Mouse (Mus musculus) adrenal gland, postnatal 25 days (tissue): Measurements from ENCODE around the gene D930007J09Rik. TPM values are rescaled to one million over a fixed set of nuclear protein-coding genes. Genes with fewer than 3 reads are reported as not detected.

Source experiments
- DNase-seq: peaks from one replicate; pipeline ENCODE4 v3.0.0; 2021; ENCODE audit warnings: mixed read lengths
- total RNA-seq: library from RNA; stranded (reverse); gene quantifications from 2 replicates; pipeline ENCODE4 v1.2.3, GENCODE M21; 2021

Gene D930007J09Rik
- total RNA-seq, 1 experiment from 2014 or later = not detected

DNA sequence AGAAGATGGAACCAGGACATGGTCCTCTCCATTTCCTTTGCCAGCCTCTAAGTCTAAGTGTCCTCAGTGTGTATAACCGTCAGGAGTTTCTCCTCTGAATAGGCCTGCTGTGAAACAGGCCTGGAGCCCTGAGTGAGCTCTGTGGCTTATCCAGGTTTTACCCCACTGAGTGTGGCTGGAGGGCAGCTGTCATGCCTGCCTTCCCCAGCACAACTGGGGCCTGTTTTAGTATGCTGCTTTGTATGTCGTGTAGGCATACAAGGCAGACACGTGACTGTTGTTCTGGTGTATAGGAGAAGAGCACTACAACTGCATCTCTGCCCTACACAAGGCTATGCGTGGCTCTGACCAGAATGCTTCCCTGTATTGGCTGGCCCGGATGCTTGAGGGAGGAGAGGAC, 17.3 kb upstream of the D930007J09Rik start:
- DNase-seq = no peak

DNA sequence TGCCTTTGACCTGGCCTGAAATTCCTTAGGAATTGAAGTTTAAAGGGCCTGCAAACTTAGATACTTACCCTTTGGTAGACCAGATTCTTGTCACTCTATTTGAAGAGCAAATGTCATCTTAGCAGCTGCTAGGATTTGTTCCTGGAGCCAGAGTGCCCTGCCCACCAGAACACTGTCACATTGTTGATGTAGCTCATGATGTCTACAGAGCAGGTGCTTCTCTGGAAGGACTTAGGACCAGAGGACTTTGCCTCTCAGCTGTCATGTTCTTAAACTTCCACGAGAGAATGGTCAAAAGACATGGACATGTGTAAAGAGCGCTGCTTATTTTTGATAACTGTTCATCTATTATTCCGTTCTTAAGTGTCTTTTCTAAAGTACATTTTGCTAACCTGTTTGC, 16.6 kb upstream of the D930007J09Rik start:
- no peak for DNase-seq

DNA sequence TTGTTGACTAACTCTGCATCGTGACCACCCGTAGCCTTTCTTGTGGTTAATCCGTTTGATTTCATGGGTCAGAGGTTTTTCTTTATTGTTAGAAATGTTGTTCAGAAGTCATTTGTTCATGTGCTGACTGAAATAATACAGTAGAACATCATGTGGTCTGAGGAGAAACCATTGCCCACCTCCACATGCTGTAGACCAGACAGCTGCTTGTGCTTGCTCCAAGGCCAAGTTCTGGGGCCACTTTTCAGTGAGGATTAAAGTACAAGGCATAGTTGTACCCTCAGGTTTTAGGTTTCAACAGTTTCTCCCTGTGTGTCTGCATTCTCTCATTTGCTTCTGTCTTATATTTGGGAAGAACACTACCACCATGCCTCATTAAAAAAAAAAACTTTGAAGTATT, 5.0 kb upstream of the D930007J09Rik start:
- DNase-seq = no peak

DNA sequence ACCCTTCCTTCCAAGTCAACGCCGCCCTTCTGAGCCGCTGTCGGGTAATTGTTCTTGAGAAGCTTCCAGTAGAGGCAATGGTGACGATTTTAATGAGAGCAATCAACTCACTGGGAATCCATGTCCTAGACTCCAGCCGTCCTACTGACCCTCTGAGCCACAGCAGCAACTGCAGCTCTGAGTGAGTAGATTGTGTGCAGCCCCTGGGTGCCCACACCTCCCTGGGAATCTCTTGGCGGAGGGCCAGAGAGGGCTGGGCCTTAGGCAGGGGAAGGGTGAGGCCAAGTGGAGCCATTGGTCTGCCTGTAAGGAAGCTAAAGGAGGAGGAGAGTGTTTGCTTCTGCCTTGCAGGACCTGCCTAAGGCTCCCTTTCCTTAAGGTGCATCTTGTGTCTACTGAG, 4.2 kb upstream of the D930007J09Rik start:
- peak; percentile 19 for DNase-seq

DNA sequence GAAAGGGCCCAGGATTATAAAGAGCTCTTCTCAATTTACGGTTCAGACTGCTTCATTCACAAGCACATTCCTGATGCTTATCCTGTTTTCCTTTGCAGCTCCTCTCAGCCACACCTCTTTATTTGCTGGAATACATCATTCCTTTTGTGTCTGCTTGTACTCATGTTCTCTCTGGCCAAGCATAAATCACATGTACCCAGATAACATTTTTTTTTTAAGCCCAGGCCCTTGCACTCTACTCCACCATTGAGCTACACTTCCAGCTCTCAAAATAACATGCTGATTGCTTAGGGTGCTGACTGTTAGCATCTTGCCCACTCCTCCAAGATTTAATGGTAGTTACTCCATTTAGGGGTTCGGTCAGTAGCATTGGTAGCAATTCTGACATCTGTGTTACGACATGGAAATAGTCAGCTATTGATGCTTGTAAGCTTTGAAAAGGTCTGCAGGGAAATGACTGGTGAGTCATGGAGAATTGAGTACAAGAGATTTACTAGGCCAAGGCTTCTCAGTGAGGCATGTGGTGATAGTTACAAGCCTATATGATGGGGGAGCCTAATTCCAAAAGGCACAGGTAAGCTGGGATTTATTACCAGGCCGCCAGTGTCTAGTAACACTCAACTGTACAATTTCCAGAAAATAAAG, 1.2 kb upstream of the D930007J09Rik start:
- no peak for DNase-seq

DNA sequence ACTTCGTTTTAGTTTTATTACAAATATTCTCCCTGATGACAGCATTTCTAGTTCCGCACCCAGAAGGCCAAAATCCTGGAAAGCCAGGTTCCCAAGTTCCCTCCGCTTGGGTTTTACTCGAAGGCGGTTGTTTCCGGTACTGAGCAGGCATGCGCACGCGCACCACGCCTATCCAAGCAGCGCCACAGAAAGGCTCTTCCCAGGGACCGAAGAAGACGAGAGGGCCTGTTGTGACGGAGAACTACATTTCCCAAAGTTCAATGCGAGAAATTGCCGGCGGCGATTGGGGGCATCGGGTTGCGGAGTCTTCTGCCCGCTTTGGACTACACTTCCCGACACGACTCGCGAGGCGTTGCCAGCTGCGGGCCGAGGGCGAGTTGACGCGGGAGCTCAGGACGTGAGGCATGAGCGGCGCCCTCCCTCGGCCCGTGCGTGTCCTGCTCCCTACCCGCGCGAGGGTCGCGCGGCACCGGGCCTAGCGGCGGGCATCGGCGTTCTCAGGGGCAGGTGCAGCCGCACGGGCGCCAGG, 892 bp downstream of the D930007J09Rik start, which contains the start of gene Wrnip1:
Gene Wrnip1 (plus strand): TSS at position 346 of the 529 bp plus-strand sequence.
- DNase-seq = peak; percentile 94

DNA sequence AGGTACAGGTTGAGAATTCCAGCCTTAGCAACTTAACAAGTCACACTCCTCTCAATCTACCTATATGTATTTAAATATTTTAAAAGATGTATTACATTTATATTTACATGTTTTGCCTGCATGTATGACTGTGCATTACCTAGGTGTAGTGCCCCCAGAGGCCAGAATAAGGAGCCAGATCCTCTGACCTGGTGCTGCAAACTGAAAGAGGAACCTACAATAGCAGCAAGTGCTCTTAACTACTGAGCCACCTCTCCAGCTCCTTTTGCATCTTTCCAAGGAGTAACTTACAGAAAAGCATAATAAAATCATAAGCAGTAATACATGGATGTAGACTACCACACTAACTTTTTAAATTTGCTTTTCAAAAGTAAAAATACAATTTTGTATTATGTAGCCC, 1.8 kb downstream of the D930007J09Rik start:
- no peak for DNase-seq

DNA sequence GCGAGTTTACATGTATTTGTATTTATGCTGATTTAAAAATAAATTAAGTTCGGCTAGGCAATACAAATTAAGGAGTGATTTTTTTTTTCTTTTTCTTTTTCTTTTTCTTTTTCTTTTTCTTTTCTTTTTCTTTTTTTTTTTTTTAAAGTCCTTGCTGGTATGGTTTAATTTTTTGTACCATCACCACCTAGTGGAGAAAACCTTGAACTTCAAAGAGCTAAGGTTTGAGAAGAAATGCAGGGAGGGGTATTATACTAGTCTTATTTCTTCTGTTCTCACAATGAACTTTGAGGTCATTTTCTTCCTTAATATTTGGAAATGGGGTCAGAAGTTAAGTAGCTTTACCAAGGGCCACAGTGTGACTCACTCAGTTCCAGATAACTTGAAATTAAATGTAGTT, 3.5 kb downstream of the D930007J09Rik start:
- no peak for DNase-seq

DNA sequence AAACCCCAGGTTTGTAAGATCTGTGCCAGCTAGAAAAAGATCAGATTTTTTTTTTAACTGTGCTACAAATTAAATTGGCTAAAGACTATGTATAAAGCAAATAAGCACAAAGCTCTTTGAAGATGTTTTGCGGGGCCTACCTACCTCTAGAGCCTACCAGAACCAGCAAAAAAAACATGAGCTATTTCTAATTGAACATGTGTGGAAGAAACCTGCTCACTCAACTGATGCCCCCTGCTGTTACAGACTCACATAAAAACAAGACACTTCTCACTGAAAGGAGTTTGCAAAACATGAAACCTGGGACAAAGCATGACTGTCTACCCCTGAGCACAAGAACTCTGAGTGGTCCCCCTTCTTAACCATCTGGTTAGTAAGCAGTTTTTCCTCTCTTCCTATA, 5.6 kb downstream of the D930007J09Rik start:
- no peak for DNase-seq

DNA sequence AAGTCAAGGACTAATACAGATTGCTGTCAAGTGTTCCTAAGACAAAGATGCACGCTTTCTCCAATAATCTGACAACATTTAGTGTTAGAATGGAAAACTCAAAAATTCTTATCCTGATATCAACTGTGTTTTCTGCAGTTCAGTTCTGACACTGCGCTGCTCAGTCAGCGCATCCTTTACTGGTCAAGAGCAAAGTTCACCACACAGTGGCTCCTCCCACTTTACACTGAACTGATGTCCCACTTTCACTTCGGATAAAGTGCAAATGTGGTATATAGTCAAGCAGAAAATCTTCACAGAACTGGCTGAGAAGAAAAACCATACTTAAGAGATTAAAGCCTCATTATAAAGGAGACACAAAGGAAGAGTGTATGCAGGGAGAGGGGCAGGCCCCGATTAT, 7.5 kb downstream of the D930007J09Rik start:
- DNase-seq = no peak

DNA sequence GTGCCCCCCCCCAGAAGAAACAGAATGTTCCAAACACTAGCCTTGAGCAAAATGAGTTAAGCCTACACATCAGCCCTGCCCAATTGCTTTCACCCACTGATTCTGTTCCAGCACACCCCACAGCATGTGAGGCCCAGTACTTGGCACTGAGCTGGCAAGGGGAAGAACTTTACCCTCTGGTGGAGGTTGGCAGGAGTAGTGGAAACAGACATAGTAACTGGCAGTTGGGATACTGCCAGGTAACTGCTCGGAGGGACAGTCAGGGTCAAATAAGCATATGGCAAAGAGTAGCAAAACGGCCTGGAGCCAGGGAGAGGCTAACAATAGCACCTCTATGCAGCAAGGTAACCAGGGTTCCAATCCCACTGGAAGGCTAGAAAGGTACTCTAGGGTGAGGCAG, 8.0 kb downstream of the D930007J09Rik start:
- DNase-seq = no peak

DNA sequence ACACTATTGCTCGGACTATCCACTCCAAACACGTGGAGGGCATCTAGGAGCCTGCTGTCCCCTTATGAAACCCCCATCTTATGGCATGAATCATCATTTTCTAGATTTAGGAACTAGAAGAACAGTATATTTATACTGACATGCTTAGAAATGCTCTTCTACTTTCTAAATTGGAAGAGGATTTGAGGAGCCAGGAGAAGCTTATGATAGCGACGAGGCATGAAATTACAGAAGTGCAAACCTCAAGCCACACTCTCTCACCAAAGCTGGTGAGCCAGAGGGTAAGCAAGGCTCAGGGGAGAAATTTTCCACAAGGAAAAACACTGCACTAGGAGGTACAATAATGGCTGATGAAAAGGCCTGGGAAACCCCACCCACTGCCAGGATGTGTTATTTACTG, 12.9 kb downstream of the D930007J09Rik start:
- DNase-seq = no peak

DNA sequence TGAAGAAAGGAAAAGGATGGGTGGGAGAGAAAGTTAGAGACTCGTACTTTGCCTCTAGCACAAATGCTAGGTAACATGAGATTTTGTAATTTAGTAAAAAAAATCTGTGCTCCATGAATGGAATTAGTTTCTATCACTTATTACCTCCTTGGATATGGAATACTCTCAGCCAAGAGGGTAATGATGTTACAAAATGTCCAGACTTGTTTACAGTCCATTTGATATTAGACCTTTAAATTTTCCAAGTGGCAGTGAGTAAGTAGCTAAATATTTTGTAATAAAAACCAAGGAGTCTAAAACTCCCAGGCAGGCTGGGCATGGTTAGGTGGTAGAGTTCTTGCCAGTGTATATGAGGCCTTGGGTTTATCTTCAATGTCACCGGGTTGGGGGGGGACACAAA, 15.1 kb downstream of the D930007J09Rik start:
- DNase-seq = no peak

DNA sequence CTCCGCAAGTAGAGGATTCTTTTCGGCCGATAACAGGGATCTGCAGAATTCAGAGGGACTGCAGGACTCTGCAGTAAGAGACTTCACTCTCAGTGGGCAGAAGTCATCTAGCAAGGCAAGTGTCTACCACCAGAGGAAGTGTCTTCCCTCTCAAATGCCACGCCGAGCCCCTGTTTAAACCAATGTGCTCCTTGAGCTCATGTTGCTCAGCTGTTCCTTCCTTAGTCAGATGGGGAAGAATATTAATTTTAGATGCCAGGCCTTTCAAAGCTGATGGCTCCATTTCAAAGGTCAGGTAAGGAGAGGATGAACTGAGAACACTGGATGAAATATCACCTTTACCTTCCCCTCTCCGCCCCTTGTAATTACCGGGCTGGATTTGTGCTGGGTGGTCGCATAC, 18.8 kb downstream of the D930007J09Rik start, which contains the start of gene Mylk4:
Gene Mylk4 (minus strand): TSS at position 139 of the 400 bp plus-strand sequence.
- no peak for DNase-seq

DNA sequence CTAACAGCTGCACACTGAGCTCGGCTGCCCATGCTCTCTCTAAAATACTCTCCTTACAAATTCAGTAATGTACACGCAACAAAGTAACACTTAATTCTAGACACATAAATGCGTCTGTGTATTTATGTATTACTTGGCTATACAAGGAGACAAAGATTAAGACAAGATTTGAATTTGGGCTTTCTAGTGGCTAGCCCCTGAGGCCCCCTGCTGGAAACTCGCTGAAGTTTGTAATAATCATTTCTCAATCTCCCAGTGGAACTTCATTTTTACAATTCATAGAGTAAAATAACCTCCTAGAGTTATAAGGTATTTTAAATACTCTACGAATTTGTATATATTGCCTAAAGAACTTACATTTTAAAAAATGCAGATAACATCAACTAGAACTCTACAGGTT, 19.6 kb downstream of the D930007J09Rik start:
- no peak for DNase-seq

DNA sequence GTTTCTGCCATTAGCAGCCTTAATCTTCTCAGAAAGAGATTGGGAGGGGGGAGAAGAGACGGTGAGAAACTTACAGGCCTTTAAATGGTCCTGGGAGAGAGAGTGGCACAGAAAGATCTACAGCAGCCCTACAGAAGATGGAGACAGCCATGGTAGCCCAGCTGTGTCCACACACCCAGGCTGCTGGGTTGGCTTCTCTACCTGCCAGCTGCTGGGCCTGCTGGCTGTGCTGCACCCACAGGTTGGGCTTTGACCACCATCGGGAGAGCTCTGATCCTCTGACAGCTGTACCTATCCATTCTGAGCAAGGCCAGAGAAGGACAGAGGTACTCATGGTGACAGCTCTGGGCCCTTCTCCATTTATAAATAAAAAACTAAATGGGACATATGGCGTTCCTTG, 23.8 kb downstream of the D930007J09Rik start:
- DNase-seq = no peak

DNA sequence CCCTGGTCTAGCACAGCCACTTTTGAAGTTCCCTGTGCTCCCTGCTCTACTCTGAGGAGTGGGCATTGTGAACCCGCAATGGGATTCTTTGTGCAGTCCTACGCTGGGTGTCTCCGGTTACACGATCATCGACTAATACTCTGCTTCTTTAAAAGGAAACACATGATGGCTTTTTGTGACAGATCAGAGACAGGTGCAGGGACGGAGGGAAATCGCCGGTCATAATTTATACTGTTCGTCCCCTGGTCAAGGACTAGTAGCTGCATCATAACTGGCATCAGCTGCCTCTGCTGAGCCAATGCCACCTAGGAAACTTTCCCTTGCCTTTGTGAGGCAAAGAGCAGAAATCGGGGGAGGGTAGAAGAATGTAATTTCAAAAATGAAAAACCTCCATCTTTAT, 26.3 kb downstream of the D930007J09Rik start:
- DNase-seq = no peak

DNA sequence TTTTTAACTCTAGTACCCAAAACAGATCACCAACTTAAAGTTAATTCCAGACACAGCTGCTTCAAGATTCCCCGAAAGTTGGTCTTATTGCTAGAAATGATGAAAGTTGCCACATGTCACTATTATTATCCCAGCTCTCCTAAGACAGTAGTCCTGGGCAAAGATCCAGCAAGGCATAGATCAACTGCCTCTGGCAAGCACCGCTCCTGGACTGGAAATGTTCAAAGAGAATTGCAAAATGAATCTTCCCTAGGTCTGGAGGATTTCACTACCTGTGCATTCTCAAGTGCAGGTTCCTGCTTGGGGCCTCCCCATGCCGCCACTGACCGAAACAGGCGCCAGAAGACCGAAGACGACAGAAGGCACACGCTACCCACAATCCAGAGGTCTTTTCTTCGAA, 26.8 kb downstream of the D930007J09Rik start:
- DNase-seq = peak; percentile 7

DNA sequence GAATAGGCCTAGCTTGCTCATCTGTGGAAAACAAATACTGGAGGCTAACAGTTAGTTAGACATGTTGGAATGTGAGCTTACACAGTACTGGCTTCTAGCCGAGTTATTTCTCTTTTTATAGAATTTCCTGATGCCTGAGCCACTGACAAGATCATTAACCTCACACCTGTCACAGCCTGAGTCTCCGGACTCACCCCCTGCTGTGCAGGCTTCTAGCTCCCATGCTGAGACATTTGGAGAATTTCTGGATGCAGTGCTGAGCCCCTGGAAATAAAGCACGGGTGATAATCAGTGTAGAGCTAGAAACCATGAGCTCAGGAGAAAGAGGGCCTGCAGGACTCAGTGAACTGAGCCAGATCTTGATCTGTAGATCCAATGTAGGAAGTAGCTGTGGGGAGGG, 32.7 kb downstream of the D930007J09Rik start:
- no peak for DNase-seq

DNA sequence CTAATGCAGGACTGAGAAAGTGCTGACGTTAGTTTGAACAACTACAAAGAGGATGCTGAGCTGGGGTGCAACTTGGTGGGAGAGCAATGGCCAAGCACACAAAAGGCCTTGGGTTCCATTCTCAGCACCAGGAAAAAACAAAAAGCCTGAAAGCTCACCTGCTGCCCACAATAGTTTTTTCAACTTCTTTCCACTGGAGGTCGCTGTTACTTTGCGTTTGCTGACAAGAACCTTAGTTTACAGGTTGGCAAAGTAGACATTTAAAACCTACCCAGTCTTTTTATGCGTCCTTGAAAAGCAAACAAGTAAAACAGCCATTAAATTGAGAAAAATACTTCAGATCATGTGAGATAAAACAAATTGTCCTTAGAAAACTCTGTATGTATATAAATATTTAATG, 34.5 kb downstream of the D930007J09Rik start:
- DNase-seq = no peak

DNA sequence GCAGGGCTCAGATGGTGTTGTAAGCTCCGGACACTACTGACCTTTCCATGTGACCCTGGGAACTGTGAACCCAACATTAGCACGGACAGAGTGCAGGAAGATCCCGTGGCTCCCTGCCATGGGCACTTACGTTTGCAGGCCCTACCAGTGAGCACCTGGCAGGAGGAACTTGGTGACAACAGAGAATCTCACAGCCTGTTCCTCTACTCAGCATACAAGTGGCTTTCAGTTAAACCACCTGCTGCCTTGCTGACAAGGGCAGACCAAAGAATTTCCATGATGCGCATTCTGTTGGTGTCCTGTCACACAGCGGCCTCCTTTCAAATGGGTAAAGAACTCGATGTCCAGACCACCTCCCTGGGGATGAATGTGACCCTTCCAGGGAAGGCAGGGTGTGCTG, 38.2 kb downstream of the D930007J09Rik start:
- DNase-seq = no peak

DNA sequence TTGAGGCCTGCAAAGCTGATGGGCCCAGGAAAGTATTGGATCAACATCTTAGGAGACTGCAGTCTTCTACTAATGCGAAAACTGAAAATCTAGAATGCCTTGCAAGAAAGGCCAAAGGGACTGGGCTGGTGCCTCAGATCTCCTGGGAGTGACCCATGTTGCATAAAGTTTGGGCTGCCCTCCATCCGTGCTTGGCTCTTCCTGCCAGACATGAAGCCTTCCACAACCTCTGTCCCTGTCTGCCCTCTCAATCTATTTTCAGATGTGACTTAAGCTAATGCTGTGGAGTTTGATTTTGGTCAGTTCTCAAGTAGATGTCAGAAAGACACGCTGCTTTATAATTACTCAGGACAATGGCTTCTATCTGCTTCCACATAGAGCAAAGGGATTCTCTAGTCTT, 39.5 kb downstream of the D930007J09Rik start:
- peak; percentile 12 for DNase-seq

DNA sequence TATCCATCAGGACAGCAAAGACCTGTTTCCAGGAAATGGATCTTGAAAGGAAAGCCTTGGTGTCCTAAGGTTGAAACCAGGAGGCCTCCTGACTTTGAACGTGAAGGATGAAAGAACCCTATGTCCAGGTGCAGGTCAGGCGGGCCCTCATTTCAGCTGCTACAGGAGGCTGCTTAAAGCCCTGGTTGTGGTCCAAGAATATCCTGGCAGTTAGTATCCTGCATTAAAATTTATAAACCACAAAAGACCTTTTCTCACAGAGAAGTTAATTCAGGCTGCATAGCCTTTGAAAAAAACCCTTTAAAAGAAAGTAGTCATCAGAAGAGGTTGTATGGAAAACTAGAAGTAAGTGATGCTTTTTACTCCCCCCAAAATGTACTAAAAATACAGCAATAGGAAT, 41.9 kb downstream of the D930007J09Rik start:
- DNase-seq = no peak

DNA sequence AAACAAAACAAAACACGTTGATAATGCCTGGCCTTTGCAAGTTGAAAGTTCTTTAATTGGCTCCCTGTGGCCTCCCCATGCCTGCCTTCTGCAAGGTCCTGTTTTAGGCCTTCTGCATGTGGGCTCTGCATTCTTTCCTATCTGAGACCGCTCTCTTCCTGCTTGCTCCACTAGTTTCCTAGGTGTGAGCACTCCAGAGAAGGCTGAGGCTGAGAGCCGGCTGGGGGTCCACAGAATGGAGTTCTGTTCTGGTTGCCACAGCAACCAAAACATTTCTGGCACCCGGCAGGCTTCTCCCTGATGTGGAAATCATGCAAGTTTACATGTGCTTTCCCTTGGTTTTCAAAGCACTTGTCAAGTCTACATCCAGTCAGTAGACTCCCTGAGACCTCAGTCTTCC, 43.6 kb downstream of the D930007J09Rik start:
- no peak for DNase-seq
